Mouse (Mus musculus) lung, postnatal 4 days (tissue): ENCODE measurements at regions not wholly inside any gene's neighbourhood (a gene's known extent, or its start where the extent isn't known, plus 50 kb on each side); places are given as distances from the start of the nearest gene placed in this dataset.

ENCODE experiments used
- DNase-seq, 2 experiments: peaks; one replicate each; pipeline ENCODE4 v3.0.0; 2021

GRCm38 (mm10) chr9:8273253-8273652 lies 139.2 kb upstream of the Cep126 start:
- DNase-seq, result peak in 1 of 2 experiments; percentile 25

GRCm38 (mm10) chr9:8249542-8249941 lies 115.4 kb upstream of the Cep126 start:
- no peak for DNase-seq

- DNase-seq, result no peak
Observed at GRCm38 (mm10) chr9:8228078-8228477, 94.0 kb upstream of the Cep126 start.

GRCm38 (mm10) chr9:8226415-8226814 lies 92.3 kb upstream of the Cep126 start:
- no peak for DNase-seq

GRCm38 (mm10) chr9:8208855-8209254 lies 74.8 kb upstream of the Cep126 start:
- DNase-seq, result peak in 1 of 2 experiments; percentile 18

GRCm38 (mm10) chr9:8185433-8185832 lies 51.3 kb upstream of the Cep126 start:
- DNase-seq, result no peak
